ENCODE assay signal across 12 mouse cellular contexts in genomic region chr3:98050492-98051406, GRCm38 (mm10). TPM values are rescaled to one million over a fixed set of nuclear protein-coding genes. Genes with fewer than 3 reads are reported as not detected.
DNase-seq lines count a peak whose midpoint lies in the region; ATAC-seq and TF ChIP-seq lines count a peak whose summit lies in the region.
"Had no signal": no experiment of that assay in that cellular context is flagged by ENCODE, and none has a peak within 500 bp of the region (broad histone marks: within the 10 kb centered on the region; RNA-seq: fewer than 3 reads in every experiment).

No protein-coding gene starts in this region.

- no peak overlapping the region for H3K4me3 ChIP-seq in kidney, embryonic 15.5 days (replicated peaks)
- H3K4me3 ChIP-seq: liver, embryonic 12.5 days had no signal

- no peak overlapping the region for H3K9ac ChIP-seq in kidney, embryonic 15.5 days
- H3K9ac ChIP-seq: liver, embryonic 12.5 days had no signal

- TF ChIP-seq CTCF in brain, embryonic 14.5 days (IDR thresholded peaks at IDR 0.05; ENCODE audit: borderline replicate concordance, extremely low read depth, insufficient read depth, insufficient read length) = no peak

- peak overlapping the region; percentile 28; the same call in 1 of the 2 replicates for H3K4me2 ChIP-seq in kidney, embryonic 15.5 days
- H3K4me2 ChIP-seq: liver, embryonic 12.5 days had no signal

- DNase-seq in adrenal gland, postnatal 14 days = peak; percentile 39
- no peak for DNase-seq in adrenal gland, adult 8-10 months
- no peak for DNase-seq in kidney, adult 9 months
- peak; percentile 78 for DNase-seq in brain, embryonic 14.5 days (ENCODE audit: low read depth)
- DNase-seq in lung, postnatal 36 days = peak; percentile 83
- DNase-seq in urinary bladder, postnatal 25 days (ENCODE audit: low spot score) = no peak
- DNase-seq in gastrocnemius, postnatal 25 days = no peak
- DNase-seq: cerebellum, adult 9-10 months; embryo, embryonic 11 days had no signal

- no peaks in the 10 kb centered on the region for H3K27me3 ChIP-seq in kidney, embryonic 15.5 days
- H3K27me3 ChIP-seq: liver, embryonic 12.5 days had no signal

- H3K4me1 ChIP-seq in kidney, embryonic 15.5 days = peaks cover 80% of the 10 kb centered on the region

- 55% methylated on average over 14 of the region's 14 CpGs for WGBS in kidney, embryonic 15.5 days

- H3K27ac ChIP-seq in kidney, embryonic 15.5 days = peak overlapping the region; percentile 81
- H3K27ac ChIP-seq: liver, embryonic 12.5 days had no signal

- no peaks in the 10 kb centered on the region for H3K9me3 ChIP-seq in kidney, embryonic 15.5 days (replicated peaks)
- H3K9me3 ChIP-seq: liver, embryonic 12.5 days had no signal

- peaks cover 3% of the 10 kb centered on the region; the same call in 1 of the 2 replicates for H3K36me3 ChIP-seq in kidney, embryonic 15.5 days

- peak; percentile 59 for ATAC-seq in kidney, embryonic 15.5 days (replicated peaks; ENCODE audit: low FRiP score)
- ATAC-seq: intestine, postnatal 0 days; liver, embryonic 12.5 days had no signal

- TF ChIP-seq POLR2A in brain, embryonic 14.5 days (IDR thresholded peaks at IDR 0.05; ENCODE audit: borderline replicate concordance, extremely low read depth, insufficient read depth, insufficient read length, poor library complexity, severe bottlenecking) = no peak

RNA-seq across cellular contexts. Expression of gene Notch2, which starts 37.4 kb away (rescaled TPM):
- 46.7 and 47.6 TPM in 2 replicates for total RNA-seq in adrenal gland, postnatal 14 days (2021)
- 10 to 100 TPM; 73.6 to 99.3 (median 77.1) TPM for total RNA-seq in adrenal gland, adult 8-10 months (2022)
- 33.1 and 33.8 TPM in 2 replicates for polyA plus RNA-seq in kidney, embryonic 15.5 days (2015; fragmentation: Nextera tagmentation; extraction: Ambion mirVana)
- 15.5 and 18.2 TPM in 2 replicates for polyA plus RNA-seq in brain, embryonic 14.5 days (2012; rRNA removed)
- 10 to 100 TPM in 1 of 2 experiments, 1 to 10 TPM in 1; 9.9 to 10.3 TPM for total RNA-seq in gastrocnemius, postnatal 25 days (2021)

Comparison
In these comparisons a context has a peak if more than half of its experiments do, and no peak if none do; other contexts are left out.
1. DNase-seq: peak in adrenal gland, postnatal 14 days (single experiment), brain, embryonic 14.5 days (single experiment) and lung, postnatal 36 days (single experiment); none in adrenal gland, adult 8-10 months (single experiment), kidney, adult 9 months (single experiment), urinary bladder, postnatal 25 days (single experiment) and gastrocnemius, postnatal 25 days (single experiment).